ENCODE assay signal across 26 mouse cellular contexts in the genomic region with DNA sequence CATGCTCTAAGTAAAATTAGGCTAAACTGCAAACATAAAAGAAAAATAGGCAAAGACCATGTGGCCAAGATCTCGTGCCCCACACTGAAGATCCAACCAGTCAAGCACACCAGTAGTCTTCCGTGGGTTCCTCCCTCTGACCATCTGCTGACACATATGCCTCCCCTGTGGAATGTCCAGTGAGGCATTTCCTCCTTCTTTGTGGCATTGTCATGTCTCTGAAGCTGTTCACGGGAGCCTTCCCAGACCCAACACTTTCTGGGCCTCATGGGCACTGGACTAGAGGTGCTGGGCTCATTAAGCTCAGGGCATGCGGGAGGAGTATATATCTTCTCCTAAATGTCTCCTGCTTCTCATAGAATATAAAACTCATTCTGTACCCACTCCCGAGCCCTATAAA.
A peak's percentile ranks its signal among the peaks of the same experiment; 100 is the strongest.
DNase-seq lines count a peak whose midpoint lies in the region; ATAC-seq and TF ChIP-seq lines count a peak whose summit lies in the region.
"Had no signal": no experiment of that assay in that cellular context is flagged by ENCODE, and none has a peak within 500 bp of the region (broad histone marks: within the 10 kb centered on the region; RNA-seq: fewer than 3 reads in every experiment).

No protein-coding gene starts in this region.

- 42% methylated on average over 5 of the region's 5 CpGs for WGBS in kidney, postnatal 0 days
- 48% methylated on average over 5 of the region's 5 CpGs for WGBS in cerebellum, adult 2 months

- no peak overlapping the region for H3K4me3 ChIP-seq in kidney, postnatal 0 days (replicated peaks; ENCODE audit: low read depth, low read length)
- no peak overlapping the region for H3K4me3 ChIP-seq in cerebellum, adult 2 months (replicated peaks; ENCODE audit: insufficient read depth, low read depth, low read length)
- H3K4me3 ChIP-seq: heart, embryonic 10.5 days; heart, embryonic 15.5 days; hindbrain, embryonic 12.5 days; left cerebral cortex, adult 2 months; limb, embryonic 12.5 days; liver, embryonic 15.5 days; myocyte; neural tube, embryonic 12.5 days; stomach, embryonic 15.5 days had no signal

- no peak overlapping the region for H3K9ac ChIP-seq in kidney, postnatal 0 days (ENCODE audit: low read depth, low read length)
- H3K9ac ChIP-seq: heart, embryonic 15.5 days; hindbrain, embryonic 12.5 days; limb, embryonic 12.5 days; liver, embryonic 15.5 days; lung, embryonic 14.5 days; neural tube, embryonic 12.5 days; stomach, embryonic 15.5 days had no signal

- no peak for TF ChIP-seq CTCF in kidney, postnatal 0 days (IDR thresholded peaks at IDR 0.05; ENCODE audit: low read depth)
- no peak for TF ChIP-seq CTCF in cerebellum, adult 2 months (IDR thresholded peaks at IDR 0.05; ENCODE audit: borderline replicate concordance, insufficient read depth, low read depth, low read length)

- H3K4me2 ChIP-seq in kidney, postnatal 0 days (ENCODE audit: low read length) = no peak overlapping the region
- H3K4me2 ChIP-seq: heart, embryonic 15.5 days; hindbrain, embryonic 12.5 days; limb, embryonic 12.5 days; liver, embryonic 15.5 days; lung, embryonic 14.5 days; midbrain, embryonic 11.5 days; neural tube, embryonic 12.5 days; stomach, embryonic 15.5 days had no signal

- H3K27me3 ChIP-seq in kidney, postnatal 0 days (ENCODE audit: insufficient read depth, low read length) = no peaks in the 10 kb centered on the region; the same call in 1 of the 2 replicates
- H3K27me3 ChIP-seq in cerebellum, adult 2 months (ENCODE audit: control insufficient read depth, insufficient read depth, low read length) = no peaks in the 10 kb centered on the region
- H3K27me3 ChIP-seq: heart, embryonic 15.5 days; limb, embryonic 12.5 days; liver, embryonic 15.5 days; stomach, embryonic 15.5 days had no signal

- no peaks in the 10 kb centered on the region for H3K4me1 ChIP-seq in kidney, postnatal 0 days (replicated peaks; ENCODE audit: insufficient read depth, low read length)
- peaks cover 15% of the 10 kb centered on the region for H3K4me1 ChIP-seq in cerebellum, adult 2 months (ENCODE audit: control insufficient read depth, insufficient read depth, low read length)
- H3K4me1 ChIP-seq: liver, embryonic 15.5 days; neural tube, embryonic 12.5 days had no signal

- no peaks in the 10 kb centered on the region for H3K36me3 ChIP-seq in kidney, postnatal 0 days (ENCODE audit: insufficient read depth, low read length)
- H3K36me3 ChIP-seq: heart, embryonic 10.5 days; heart, embryonic 15.5 days; hindbrain, embryonic 12.5 days; limb, embryonic 12.5 days; liver, embryonic 15.5 days; neural tube, embryonic 12.5 days; stomach, embryonic 15.5 days had no signal

- TF ChIP-seq POLR2A in cerebellum, adult 2 months (IDR thresholded peaks at IDR 0.05; ENCODE audit: borderline replicate concordance, insufficient read depth, low read length) = no peak

- H3K9me3 ChIP-seq in kidney, postnatal 0 days (replicated peaks; ENCODE audit: low read length) = no peaks in the 10 kb centered on the region
- H3K9me3 ChIP-seq: heart, embryonic 10.5 days; heart, embryonic 15.5 days; hindbrain, embryonic 12.5 days; liver, embryonic 15.5 days; stomach, embryonic 15.5 days had no signal

- peak; percentile 45 to 48 for DNase-seq in cerebellum, adult 18-20 months
- no peak for DNase-seq in cerebellum, adult 11 months
- peak; percentile 81 for DNase-seq in kidney, postnatal 0 days (ENCODE audit: low spot score)
- DNase-seq in kidney, postnatal 36 days = no peak
- DNase-seq in cerebellum, adult 2 months = peak; percentile 42 to 72
- DNase-seq in cerebellum, postnatal 36 days = peak; percentile 47 to 48
- no peak for DNase-seq in left cerebral cortex, adult 11 months (ENCODE audit: low spot score)
- DNase-seq: adrenal gland, postnatal 14 days; gastrocnemius, postnatal 14 days; kidney, adult 9 months; lung, embryonic 14.5 days; lung, postnatal 14 days; right cerebral cortex, postnatal 14 days had no signal

- peak; percentile 72; the same call in 1 of the 2 replicates for ATAC-seq in kidney, postnatal 0 days (replicated peaks; ENCODE audit: low FRiP score, low read depth)
- ATAC-seq: forebrain, embryonic 14.5 days; intestine, embryonic 16.5 days; midbrain, embryonic 16.5 days had no signal

- no peak overlapping the region for H3K27ac ChIP-seq in kidney, postnatal 0 days
- no peak overlapping the region for H3K27ac ChIP-seq in cerebellum, adult 2 months (ENCODE audit: insufficient read depth, low read length)
- H3K27ac ChIP-seq: heart, embryonic 10.5 days; heart, embryonic 15.5 days; hindbrain, embryonic 12.5 days; left cerebral cortex, adult 2 months; limb, embryonic 12.5 days; liver, embryonic 15.5 days; neural tube, embryonic 12.5 days; stomach, embryonic 15.5 days had no signal

Comparison
In these comparisons a context has a peak if more than half of its experiments do, and no peak if none do; other contexts are left out.
1. DNase-seq: peak in cerebellum, adult 18-20 months (2 of 2), kidney, postnatal 0 days (single experiment), cerebellum, adult 2 months (2 of 2) and cerebellum, postnatal 36 days (2 of 2); none in cerebellum, adult 11 months (single experiment), kidney, postnatal 36 days (0 of 2) and left cerebral cortex, adult 11 months (single experiment).